Mouse (Mus musculus) heart, embryonic 14.5 days (tissue): ENCODE data around the gene Mogat1. TPM values are rescaled to one million over a fixed set of nuclear protein-coding genes. Genes with fewer than 3 reads are reported as not detected.
"Not testable (repeated sequence)": the region's sequence is repeated elsewhere in the genome, so short reads cannot be mapped to it uniquely, and the experiment has no call there.

ENCODE experiments used
- ATAC-seq: fragments of 200-750 bp; cut with Nextera tagmentation; 2 replicates; pipeline ENCODE4 v1.8.0; 2017; ENCODE audit warnings: low read depth, moderate TSS enrichment; ENCODE audit not compliant: insufficient number of reproducible peaks, insufficient read depth, low FRiP score
- H3K27ac ChIP-seq, 2 experiments: fragments of 200-500 bp in 1 of 2; fragments of 300-500 bp in 1 of 2; sonication (generic) in 1 of 2; replicated peaks in 1 of 2; 2 replicates each; pipeline ENCODE4 v1.5.1; 2012 to 2014; ENCODE audit warnings: low read depth in 2 of 2, low read length in 2 of 2, control low read depth in 1 of 2, mild to moderate bottlenecking in 1 of 2, mixed read lengths in 1 of 2; ENCODE audit not compliant: control insufficient read depth in 1 of 2, insufficient read depth in 1 of 2
- H3K27me3 ChIP-seq: fragments of 300-500 bp; sonication (generic); 2 replicates; pipeline ENCODE4 v1.6.1; 2014; ENCODE audit warnings: mild to moderate bottlenecking, low read length, control low read depth; ENCODE audit not compliant: control insufficient read depth, insufficient read depth
- H3K36me3 ChIP-seq: fragments of 300-500 bp; sonication (generic); 2 replicates; pipeline ENCODE4 v1.6.1; 2014; ENCODE audit warnings: mild to moderate bottlenecking, control low read depth, low read length, mixed read lengths; ENCODE audit not compliant: control insufficient read depth, insufficient read depth
- H3K4me1 ChIP-seq, 2 experiments: fragments of 200-500 bp in 1 of 2; fragments of 300-500 bp in 1 of 2; sonication (generic) in 1 of 2; 2 replicates each; pipeline ENCODE4 v1.6.1; 2012 to 2014; ENCODE audit warnings: low read length in 2 of 2, control low read depth in 1 of 2, mixed read lengths in 1 of 2; ENCODE audit not compliant: control insufficient read depth in 2 of 2, insufficient read depth in 2 of 2
- H3K4me2 ChIP-seq: fragments of 300-500 bp; sonication (generic); 2 replicates; pipeline ENCODE4 v1.6.1; 2014; ENCODE audit warnings: mild to moderate bottlenecking, low read length
- H3K4me3 ChIP-seq, 2 experiments: fragments of 200-500 bp in 1 of 2; fragments of 300-500 bp in 1 of 2; sonication (generic) in 1 of 2; 2 replicates each; pipeline ENCODE4 v1.5.1; 2012 to 2014; ENCODE audit warnings: low read length in 2 of 2, mild to moderate bottlenecking in 2 of 2, control low read depth in 1 of 2, low read depth in 1 of 2, moderate library complexity in 1 of 2; ENCODE audit not compliant: control insufficient read depth in 1 of 2, insufficient read depth in 1 of 2
- H3K9ac ChIP-seq: fragments of 300-500 bp; sonication (generic); 2 replicates; pipeline ENCODE4 v1.6.1; 2014; ENCODE audit warnings: mild to moderate bottlenecking, low read length
- H3K9me3 ChIP-seq: fragments of 300-500 bp; sonication (generic); 2 replicates; pipeline ENCODE4 v1.6.1; 2016; ENCODE audit warnings: low read length, control low read depth; ENCODE audit not compliant: control insufficient read depth
- WGBS: fragments of 180-500 bp; shearing (Covaris S2); extraction: QIAGEN DNeasy Blood & Tissue Kit; methylation state at CpG from one replicate; pipeline ENCODE4 v1.1.7; 2014; 5-methylcytosine and 5-hydroxymethylcytosine counted together
- polyA plus RNA-seq: library from polyadenylated mRNA; unstranded; fragments of >200 nt; fragmentation: Nextera tagmentation; extraction: Ambion mirVana; gene quantifications from 2 replicates; pipeline ENCODE4 v1.2.1, GENCODE M21; 2014

Mogat1 gene
- polyA plus RNA-seq, 1 experiment from 2014 or later = not detected

DNA sequence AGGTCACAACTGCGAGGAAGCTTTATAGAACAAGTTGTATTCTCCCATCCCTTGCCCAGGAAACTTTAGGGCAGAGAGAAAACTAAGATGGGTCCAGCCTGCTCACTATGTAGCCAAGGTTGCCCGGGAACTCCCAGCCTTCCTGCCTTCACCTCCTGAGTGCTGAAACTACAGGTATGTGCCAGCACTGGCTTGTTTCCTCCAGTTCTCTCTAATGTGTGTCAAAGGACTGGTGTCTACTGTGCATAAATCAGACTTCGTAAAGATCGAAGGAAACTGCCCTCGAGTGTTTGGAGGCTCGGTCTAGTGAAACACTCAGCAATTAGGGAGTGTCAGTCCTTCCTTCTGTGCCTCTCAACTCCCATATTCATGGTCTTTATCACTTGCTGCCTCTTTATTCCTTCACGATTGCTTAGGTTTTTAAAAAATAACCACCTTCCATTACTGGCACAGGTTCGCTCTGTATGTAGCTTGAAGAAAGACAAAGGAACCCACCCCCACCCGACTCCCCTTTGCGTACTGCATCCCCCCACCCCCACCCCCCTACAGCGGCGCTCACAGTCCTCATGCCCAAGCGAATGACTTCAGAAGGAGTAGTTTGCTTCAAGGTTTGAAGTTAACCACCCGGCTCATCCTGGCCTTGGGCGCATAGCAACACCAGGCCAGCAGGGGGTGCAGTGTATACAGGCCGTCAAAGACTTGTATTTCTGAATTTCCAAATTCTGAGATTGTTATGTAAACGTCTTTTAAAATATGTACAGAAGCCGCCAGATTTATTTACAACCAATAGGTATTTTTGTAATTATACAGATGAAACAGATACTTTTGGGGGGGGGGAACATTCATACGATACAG lies 25.7 kb downstream of the Mogat1 start:
- Histone ChIP-seq H3K9ac (0 out of 2 replicates have a peak overlapping the region, but pooled peaks have one; percentile 65), H3K4me2 (peak overlapping the region; percentile 82), H3K4me1 (peaks cover 5 to 10% of the 10 kb centered on the region in 2 experiments; a peak in 3 of 4 replicates), H3K36me3 (no peaks in the 10 kb centered on the region), H3K27ac (no peak overlapping the region), H3K9me3 (no peaks in the 10 kb centered on the region), H3K27me3 (no peaks in the 10 kb centered on the region), H3K4me3 (peak overlapping the region in 1 of 2 experiments; percentile 39; a peak in 2 of 4 replicates)
- no peak for ATAC-seq
- 34% methylated on average over 19 of the region's 19 CpGs for WGBS

DNA sequence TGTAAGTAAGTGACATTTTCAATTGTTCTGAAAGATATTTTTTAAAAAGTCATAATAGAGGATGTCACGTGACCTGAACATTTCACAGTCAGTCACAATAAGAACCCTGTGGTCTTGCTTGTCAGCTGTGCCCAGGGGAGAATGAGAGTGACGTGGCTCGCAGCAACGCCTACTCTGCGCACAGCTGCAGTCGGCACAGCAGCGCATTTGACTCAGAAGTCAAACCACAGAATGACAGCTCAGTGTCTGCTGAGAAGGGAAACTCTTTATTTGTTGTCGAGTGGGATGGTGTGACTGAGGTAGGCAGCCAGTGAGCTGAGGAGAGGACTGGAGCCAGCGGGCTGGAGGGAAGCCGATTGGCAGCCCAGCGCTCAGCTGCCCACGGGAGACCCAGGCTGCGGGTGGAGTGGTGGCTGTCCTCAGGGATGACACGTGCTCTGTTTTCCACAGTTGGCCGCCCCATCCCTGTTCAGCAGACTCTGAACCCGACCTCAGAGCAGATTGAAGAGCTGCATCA lies 26.8 kb downstream of the Mogat1 start:
- WGBS = 21% methylated on average over 16 of the region's 16 CpGs
- Histone ChIP-seq H3K9ac (peak overlapping the region; percentile 65), H3K27ac (peak overlapping the region in 1 of 2 experiments; percentile 31; a peak in 1 of 4 replicates), H3K4me1 (peaks cover 5 to 10% of the 10 kb centered on the region in 2 experiments; a peak in 3 of 4 replicates), H3K27me3 (no peaks in the 10 kb centered on the region), H3K4me3 (peak overlapping the region; percentile 32 to 39), H3K9me3 (no peaks in the 10 kb centered on the region; the same call in 1 of the 2 replicates), H3K36me3 (no peaks in the 10 kb centered on the region), H3K4me2 (peak overlapping the region; percentile 82)
- peak; percentile 71 for ATAC-seq

DNA sequence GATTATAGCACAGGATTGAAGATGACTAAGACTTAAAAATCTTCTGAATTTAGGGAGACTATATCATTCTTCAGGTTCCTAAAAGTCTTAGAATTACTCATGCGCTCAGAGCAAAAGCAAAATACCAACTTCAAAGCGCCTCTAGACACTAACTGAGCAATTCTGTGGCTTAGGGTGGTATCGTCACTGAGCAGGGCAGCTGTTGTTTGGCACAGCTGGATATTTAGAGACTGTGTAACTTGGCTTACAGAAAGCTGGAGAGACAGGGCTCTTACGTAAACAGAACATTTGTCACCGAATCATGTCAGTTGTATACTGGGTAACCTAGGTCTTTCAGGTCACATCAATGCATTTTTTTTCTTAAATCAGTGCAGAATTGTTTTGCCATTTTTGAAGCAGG lies 27.6 kb downstream of the Mogat1 start:
- Histone ChIP-seq H3K4me1 (peaks cover 5 to 10% of the 10 kb centered on the region in 2 experiments; a peak in 3 of 4 replicates), H3K4me3 (no peak overlapping the region), H3K9me3 (no peaks in the 10 kb centered on the region; the same call in 1 of the 2 replicates), H3K27me3 (no peaks in the 10 kb centered on the region), H3K9ac (no peak overlapping the region), H3K27ac (no peak overlapping the region), H3K36me3 (no peaks in the 10 kb centered on the region), H3K4me2 (no peak overlapping the region)
- ATAC-seq = no peak
- WGBS = 80% methylated on average over 5 of the region's 5 CpGs

- Histone ChIP-seq H3K27me3 (no peaks in the 10 kb centered on the region), H3K27ac (no peak overlapping the region; a peak in 1 of 4 replicates), H3K4me2 (no peak overlapping the region), H3K4me3 (no peak overlapping the region), H3K36me3 (no peaks in the 10 kb centered on the region), H3K4me1 (peaks cover 5 to 10% of the 10 kb centered on the region in 2 experiments; a peak in 3 of 4 replicates), H3K9ac (no peak overlapping the region), H3K9me3 (no peaks in the 10 kb centered on the region; the same call in 1 of the 2 replicates)
- no peak for ATAC-seq
- WGBS = 37% methylated on average over 6 of the region's 6 CpGs
These were observed 28.4 kb downstream of the Mogat1 start for GRCm38 (mm10) chr1:78539166-78539565.

GRCm38 (mm10) chr1:78543631-78544030 lies 32.8 kb downstream of the Mogat1 start:
- not testable (repeated sequence) for H3K27me3 ChIP-seq, H3K4me3 ChIP-seq, ATAC-seq, H3K4me2 ChIP-seq, H3K9me3 ChIP-seq, H3K27ac ChIP-seq, H3K4me1 ChIP-seq, H3K36me3 ChIP-seq, H3K9ac ChIP-seq
- WGBS = 90% methylated on average over 1 of the region's 1 CpGs

DNA sequence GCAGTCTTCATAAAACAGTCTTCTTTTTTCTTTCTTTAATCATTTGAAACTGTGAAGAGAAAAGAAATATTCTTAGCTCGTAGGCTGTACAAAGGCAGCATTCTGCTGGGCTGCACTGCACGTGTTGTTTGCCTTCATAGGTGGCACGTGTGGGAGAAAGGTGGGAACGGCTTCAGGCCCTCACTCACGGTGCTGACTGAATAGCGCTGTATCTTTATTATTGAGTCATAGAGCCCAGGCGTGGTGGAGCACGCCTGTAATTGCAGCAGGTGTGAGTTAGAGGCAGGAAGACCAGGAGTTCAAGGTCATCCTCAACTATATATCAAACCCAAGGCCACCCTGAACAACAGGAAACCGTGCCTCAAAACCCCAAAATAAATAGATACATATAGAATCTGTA lies 35.5 kb downstream of the Mogat1 start:
- 82% methylated on average over 9 of the region's 9 CpGs for whole genome bisulfite sequencing
- Histone ChIP-seq H3K4me2 (no peak overlapping the region), H3K4me1 (no peaks in the 10 kb centered on the region), H3K36me3 (no peaks in the 10 kb centered on the region), H3K27ac (no peak overlapping the region), H3K9me3 (no peaks in the 10 kb centered on the region; the same call in 1 of the 2 replicates), H3K4me3 (no peak overlapping the region), H3K9ac (no peak overlapping the region), H3K27me3 (no peaks in the 10 kb centered on the region)
- ATAC-seq = no peak

DNA sequence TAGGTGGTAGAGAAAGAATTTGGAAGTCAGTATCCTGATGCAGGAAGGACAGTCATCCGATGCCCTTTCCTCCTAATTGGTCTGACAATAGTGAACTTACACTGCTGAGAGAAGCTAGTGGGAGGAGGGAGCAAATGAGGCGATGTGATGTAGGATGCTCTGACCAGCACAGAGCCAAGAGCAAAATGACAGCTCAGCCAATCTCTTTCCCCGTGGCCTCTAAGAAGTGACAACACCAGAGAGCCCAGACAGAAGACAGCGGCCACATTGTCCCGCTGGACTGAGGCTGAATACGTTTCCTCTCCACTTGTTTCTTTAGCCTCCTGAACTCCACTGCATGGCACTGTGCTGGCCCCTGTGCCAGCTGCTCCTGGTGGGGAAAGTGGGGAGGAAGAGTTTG lies 38.2 kb downstream of the Mogat1 start:
- Histone ChIP-seq H3K27ac (no peak overlapping the region), H3K4me2 (no peak overlapping the region), H3K4me3 (no peak overlapping the region), H3K27me3 (no peaks in the 10 kb centered on the region), H3K36me3 (no peaks in the 10 kb centered on the region), H3K9me3 (no peaks in the 10 kb centered on the region), H3K9ac (no peak overlapping the region), H3K4me1 (no peaks in the 10 kb centered on the region)
- no peak for ATAC-seq
- WGBS = 20% methylated on average over 6 of the region's 6 CpGs
